ENCODE assay signal across 20 mouse cellular contexts in genomic region chr4:134326859-134327530, GRCm38 (mm10). TPM values are rescaled to one million over a fixed set of nuclear protein-coding genes. Genes with fewer than 3 reads are reported as not detected.
A peak's percentile ranks its signal among the peaks of the same experiment; 100 is the strongest.
DNase-seq lines count a peak whose midpoint lies in the region; ATAC-seq and TF ChIP-seq lines count a peak whose summit lies in the region.
"Had no signal": no experiment of that assay in that cellular context is flagged by ENCODE, and none has a peak within 500 bp of the region (broad histone marks: within the 10 kb centered on the region; RNA-seq: fewer than 3 reads in every experiment).

No protein-coding gene starts in this region.

- H3K9me3 ChIP-seq in stomach, embryonic 15.5 days = no peaks in the 10 kb centered on the region
- H3K9me3 ChIP-seq in stomach, postnatal 0 days (ENCODE audit: control insufficient read depth, low read length) = no peaks in the 10 kb centered on the region
- H3K9me3 ChIP-seq in intestine, embryonic 15.5 days = no peaks in the 10 kb centered on the region
- H3K9me3 ChIP-seq in kidney, embryonic 16.5 days (ENCODE audit: low read length) = no peaks in the 10 kb centered on the region
- H3K9me3 ChIP-seq: embryonic facial prominence, embryonic 13.5 days; forebrain, embryonic 12.5 days; limb, embryonic 13.5 days; neural tube, embryonic 12.5 days had no signal

- H3K4me3 ChIP-seq in stomach, embryonic 15.5 days (replicated peaks) = no peak overlapping the region
- no peak overlapping the region for H3K4me3 ChIP-seq in stomach, postnatal 0 days (ENCODE audit: low read depth, low read length)
- no peak overlapping the region for H3K4me3 ChIP-seq in intestine, embryonic 15.5 days (replicated peaks)
- no peak overlapping the region for H3K4me3 ChIP-seq in kidney, embryonic 16.5 days (ENCODE audit: low read length)
- H3K4me3 ChIP-seq: embryonic facial prominence, embryonic 13.5 days; forebrain, embryonic 12.5 days; heart, adult 2 months; limb, embryonic 13.5 days; neural tube, embryonic 12.5 days had no signal

- no peaks in the 10 kb centered on the region for H3K4me1 ChIP-seq in stomach, embryonic 15.5 days
- H3K4me1 ChIP-seq in stomach, postnatal 0 days (replicated peaks; ENCODE audit: control insufficient read depth, insufficient read depth) = no peaks in the 10 kb centered on the region
- peaks cover 3% of the 10 kb centered on the region; the same call in 1 of the 2 replicates for H3K4me1 ChIP-seq in intestine, embryonic 15.5 days (replicated peaks)
- 0 out of 2 replicates have a peak, but pooled peaks cover 4% of the 10 kb centered on the region for H3K4me1 ChIP-seq in kidney, embryonic 16.5 days (ENCODE audit: insufficient read depth, low read length)
- H3K4me1 ChIP-seq: forebrain, embryonic 12.5 days; limb, embryonic 13.5 days; neural tube, embryonic 12.5 days had no signal

- intact Hi-C loops in left cerebral cortex, postnatal 36 days (cut with DNase I) = no loop called here

- TF ChIP-seq EP300 in stomach, postnatal 0 days (optimal IDR thresholded peaks at IDR 0.05) = no peak

- no peaks in the 10 kb centered on the region for H3K36me3 ChIP-seq in stomach, embryonic 15.5 days
- H3K36me3 ChIP-seq in stomach, postnatal 0 days (ENCODE audit: control insufficient read depth, insufficient read depth, low read length) = no peaks in the 10 kb centered on the region
- no peaks in the 10 kb centered on the region for H3K36me3 ChIP-seq in intestine, embryonic 15.5 days
- H3K36me3 ChIP-seq in kidney, embryonic 16.5 days (ENCODE audit: insufficient read depth, low read length) = no peaks in the 10 kb centered on the region
- H3K36me3 ChIP-seq: embryonic facial prominence, embryonic 13.5 days; forebrain, embryonic 12.5 days; limb, embryonic 13.5 days; neural tube, embryonic 12.5 days had no signal

- no peaks in the 10 kb centered on the region for H3K27me3 ChIP-seq in stomach, embryonic 15.5 days (replicated peaks)
- no peaks in the 10 kb centered on the region for H3K27me3 ChIP-seq in stomach, postnatal 0 days (ENCODE audit: control insufficient read depth, insufficient read depth, low read length)
- no peaks in the 10 kb centered on the region for H3K27me3 ChIP-seq in intestine, embryonic 15.5 days (replicated peaks)
- H3K27me3 ChIP-seq in kidney, embryonic 16.5 days (ENCODE audit: insufficient read depth, low read length) = no peaks in the 10 kb centered on the region
- H3K27me3 ChIP-seq: embryonic facial prominence, embryonic 13.5 days; forebrain, embryonic 12.5 days; neural tube, embryonic 12.5 days had no signal

- no peak for DNase-seq in stomach, postnatal 0 days (ENCODE audit: low spot score)
- no peak for DNase-seq in left cerebral cortex, postnatal 36 days (ENCODE audit: low spot score in 2 of 2)
- no peak for DNase-seq in cerebellum, postnatal 25 days
- no peak for DNase-seq in cerebellum, adult 11 months
- DNase-seq: adrenal gland, postnatal 10 days; cerebellum, postnatal 36 days; heart, adult 2 months; heart, postnatal 4 days; lung, postnatal 4 days; midbrain, embryonic 14.5 days; spleen, adult 18-20 months; thymus, adult 2 months had no signal

- H3K27ac ChIP-seq in stomach, embryonic 15.5 days = no peak overlapping the region
- H3K27ac ChIP-seq in stomach, postnatal 0 days (replicated peaks) = no peak overlapping the region
- peak overlapping the region; percentile 0; the same call in 1 of the 2 replicates for H3K27ac ChIP-seq in intestine, embryonic 15.5 days
- peak overlapping the region; percentile 81 for H3K27ac ChIP-seq in kidney, embryonic 16.5 days (ENCODE audit: low read length)
- H3K27ac ChIP-seq: embryonic facial prominence, embryonic 13.5 days; forebrain, embryonic 12.5 days; heart, adult 2 months; limb, embryonic 13.5 days; neural tube, embryonic 12.5 days had no signal

- ATAC-seq in stomach, embryonic 15.5 days (ENCODE audit: insufficient read depth, low FRiP score, low read depth) = 0 out of 2 replicates have a peak, but pooled peaks have one; percentile 4
- ATAC-seq in stomach, postnatal 0 days (ENCODE audit: low FRiP score, low TSS enrichment) = no peak
- peak; percentile 85 for ATAC-seq in intestine, embryonic 15.5 days
- ATAC-seq in kidney, embryonic 16.5 days (ENCODE audit: low FRiP score, low TSS enrichment) = peak; percentile 74

- 54% methylated on average over 5 of the region's 5 CpGs for WGBS in stomach, embryonic 15.5 days
- WGBS in stomach, postnatal 0 days = 51% methylated on average over 5 of the region's 5 CpGs
- WGBS in intestine, embryonic 15.5 days = 56% methylated on average over 5 of the region's 5 CpGs
- 61% methylated on average over 5 of the region's 5 CpGs for WGBS in kidney, embryonic 16.5 days

- H3K9ac ChIP-seq in stomach, embryonic 15.5 days = no peak overlapping the region
- H3K9ac ChIP-seq in stomach, postnatal 0 days (ENCODE audit: low read length) = no peak overlapping the region
- H3K9ac ChIP-seq in intestine, embryonic 15.5 days = no peak overlapping the region
- H3K9ac ChIP-seq in kidney, embryonic 16.5 days (replicated peaks; ENCODE audit: low read length) = no peak overlapping the region
- H3K9ac ChIP-seq: embryonic facial prominence, embryonic 13.5 days; forebrain, embryonic 12.5 days; limb, embryonic 13.5 days; neural tube, embryonic 12.5 days had no signal

- TF ChIP-seq CTCF in stomach, postnatal 0 days (IDR thresholded peaks at IDR 0.05; ENCODE audit: low read depth) = no peak

- no peak overlapping the region for H3K4me2 ChIP-seq in stomach, embryonic 15.5 days
- no peak overlapping the region for H3K4me2 ChIP-seq in stomach, postnatal 0 days (replicated peaks; ENCODE audit: low read depth)
- H3K4me2 ChIP-seq in intestine, embryonic 15.5 days (replicated peaks) = no peak overlapping the region
- H3K4me2 ChIP-seq in kidney, embryonic 16.5 days (replicated peaks; ENCODE audit: low read depth, low read length) = no peak overlapping the region
- H3K4me2 ChIP-seq: embryonic facial prominence, embryonic 13.5 days; forebrain, embryonic 12.5 days; limb, embryonic 13.5 days; neural tube, embryonic 12.5 days had no signal

RNA-seq across cellular contexts. Expression of gene Trim63, which starts 12.1 kb away (rescaled TPM):
- polyA plus RNA-seq in stomach, embryonic 15.5 days (2015; fragmentation: Nextera tagmentation; extraction: Ambion mirVana) = 0.41 and 0.52 TPM in 2 replicates
- 0.07 and 0.13 TPM in 2 replicates for polyA plus RNA-seq in stomach, postnatal 0 days (2015; fragmentation: Nextera tagmentation; extraction: Ambion mirVana)
- 0.68 and 1.0 TPM in 2 replicates for polyA plus RNA-seq in intestine, embryonic 15.5 days (2015; fragmentation: Nextera tagmentation; extraction: Ambion mirVana)
- 3.3 and 4.1 TPM in 2 replicates for polyA plus RNA-seq in kidney, embryonic 16.5 days (2015; fragmentation: Nextera tagmentation; extraction: Ambion mirVana)
- under 1 TPM; 0.22 to 0.27 TPM for total RNA-seq in left cerebral cortex, postnatal 36 days (2021)
- polyA plus RNA-seq: intestine, embryonic 14.5 days had no signal

RNA-seq across cellular contexts. Expression of gene Slc30a2, which starts 16.0 kb away (rescaled TPM):
- polyA plus RNA-seq in stomach, embryonic 15.5 days (2015; fragmentation: Nextera tagmentation; extraction: Ambion mirVana) = 0.75 and 0.86 TPM in 2 replicates
- 0.06 and 0.07 TPM in 2 replicates for polyA plus RNA-seq in stomach, postnatal 0 days (2015; fragmentation: Nextera tagmentation; extraction: Ambion mirVana)
- 4.4 and 4.5 TPM in 2 replicates for polyA plus RNA-seq in intestine, embryonic 15.5 days (2015; fragmentation: Nextera tagmentation; extraction: Ambion mirVana)
- polyA plus RNA-seq in kidney, embryonic 16.5 days (2015; fragmentation: Nextera tagmentation; extraction: Ambion mirVana) = 0.92 and 1.4 TPM in 2 replicates
- total RNA-seq in left cerebral cortex, postnatal 36 days (2021) = not detected
- polyA plus RNA-seq: forebrain, embryonic 12.5 days; midbrain, embryonic 14.5 days; neural tube, embryonic 12.5 days had no signal

RNA-seq across cellular contexts. Expression of gene Pdik1l, which starts 39.3 kb away (rescaled TPM):
- polyA plus RNA-seq in stomach, embryonic 15.5 days (2015; fragmentation: Nextera tagmentation; extraction: Ambion mirVana) = 18.9 and 20.0 TPM in 2 replicates
- 8.3 and 8.4 TPM in 2 replicates for polyA plus RNA-seq in stomach, postnatal 0 days (2015; fragmentation: Nextera tagmentation; extraction: Ambion mirVana)
- 15.7 and 17.9 TPM in 2 replicates for polyA plus RNA-seq in intestine, embryonic 15.5 days (2015; fragmentation: Nextera tagmentation; extraction: Ambion mirVana)
- 19.2 and 20.2 TPM in 2 replicates for polyA plus RNA-seq in kidney, embryonic 16.5 days (2015; fragmentation: Nextera tagmentation; extraction: Ambion mirVana)
- 10 to 100 TPM; 18.1 to 21.6 TPM for total RNA-seq in left cerebral cortex, postnatal 36 days (2021)

RNA-seq across cellular contexts. Expression of gene Extl1, which starts 56.7 kb away (rescaled TPM):
- polyA plus RNA-seq in stomach, embryonic 15.5 days (2015; fragmentation: Nextera tagmentation; extraction: Ambion mirVana) = 1.0 and 1.1 TPM in 2 replicates
- 1.8 and 2.1 TPM in 2 replicates for polyA plus RNA-seq in stomach, postnatal 0 days (2015; fragmentation: Nextera tagmentation; extraction: Ambion mirVana)
- polyA plus RNA-seq in intestine, embryonic 15.5 days (2015; fragmentation: Nextera tagmentation; extraction: Ambion mirVana) = 1.4 and 1.5 TPM in 2 replicates
- 0.32 and 0.61 TPM in 2 replicates for polyA plus RNA-seq in kidney, embryonic 16.5 days (2015; fragmentation: Nextera tagmentation; extraction: Ambion mirVana)
- total RNA-seq in left cerebral cortex, postnatal 36 days (2021) = 10 to 100 TPM; 46.2 to 60.6 TPM

Comparison
In these comparisons a context has a peak if more than half of its experiments do, and no peak if none do; other contexts are left out.
1. H3K27ac ChIP-seq: peak in intestine, embryonic 15.5 days (single experiment) and kidney, embryonic 16.5 days (single experiment); none in stomach, embryonic 15.5 days (single experiment) and stomach, postnatal 0 days (single experiment).